Mouse (Mus musculus): ENCODE measurements around the gene Sprr4. TPM values are rescaled to one million over a fixed set of nuclear protein-coding genes. Genes with fewer than 3 reads are reported as not detected.
"Not testable (repeated sequence)": the region's sequence is repeated elsewhere in the genome, so short reads cannot be mapped to it uniquely, and the experiment has no call there.

The Sprr4 gene
- not detected in 2 replicates for polyA plus RNA-seq (2014; fragmentation: Nextera tagmentation; extraction: Ambion mirVana)

DNA sequence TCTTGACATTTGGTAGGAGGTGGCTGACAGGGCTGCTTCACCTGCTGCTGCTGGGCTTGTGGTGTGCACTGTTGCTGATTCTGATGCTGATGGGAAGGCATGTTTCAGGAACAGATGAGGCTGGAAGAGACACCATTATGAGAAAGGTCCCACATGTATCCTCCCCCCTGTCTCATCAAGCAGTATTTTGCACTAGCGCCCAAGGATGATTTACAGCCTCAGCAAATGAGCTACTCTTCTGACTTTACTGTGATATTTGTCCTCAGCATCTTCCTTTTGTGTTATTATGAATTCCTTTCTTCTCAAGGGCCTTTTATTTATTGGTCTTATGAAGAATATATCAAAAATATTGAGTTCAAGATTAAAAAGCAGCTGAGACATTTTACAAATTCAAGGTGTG, at the start of gene Sprr4:
TSS of gene Sprr4 (minus strand) at position 101 of the 400 bp plus-strand sequence.
- no peak for ATAC-seq (ENCODE audit: low FRiP score, low TSS enrichment)

DNA sequence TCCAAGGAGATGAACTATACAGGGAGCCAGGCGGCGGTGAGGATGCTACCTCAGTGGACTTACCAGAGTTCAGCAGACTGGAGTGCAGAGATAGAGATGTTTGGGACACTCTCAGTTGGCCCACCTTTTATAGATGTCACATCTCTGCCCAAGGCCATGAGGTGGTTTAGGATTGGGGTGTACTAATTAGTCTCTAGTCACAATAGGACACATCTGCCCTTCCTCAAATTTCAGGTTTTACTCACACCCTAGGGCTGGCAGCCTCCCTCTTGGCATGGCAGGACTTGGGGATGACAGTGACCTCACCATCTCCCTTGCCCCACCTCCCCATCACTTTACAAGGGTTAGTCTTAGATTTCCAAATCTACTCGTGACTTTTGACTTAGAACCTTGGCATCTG, 34.1 kb upstream of the Sprr4 start, which contains the start of gene 2310046K23Rik:
TSS of gene 2310046K23Rik (minus strand) at position 101 of the 400 bp plus-strand sequence.
- ATAC-seq (ENCODE audit: low FRiP score, low TSS enrichment) (no peak), DNase-seq (no peak)
- no peaks in the 10 kb centered on the region for H3K9me3 ChIP-seq (ENCODE audit: control insufficient read depth, low read length)
- H3K27me3 ChIP-seq (ENCODE audit: control insufficient read depth, insufficient read depth, low read length) = no peaks in the 10 kb centered on the region
- H3K27ac ChIP-seq (replicated peaks; ENCODE audit: low read depth, low read length) = no peak within 1 kb of the TSS
- 94% methylated on average over 3 of the region's 3 CpGs for WGBS
- no peak within 1 kb of the TSS for H3K9ac ChIP-seq (replicated peaks; ENCODE audit: low read length)
- H3K4me3 ChIP-seq (replicated peaks; ENCODE audit: low read depth, low read length) = no peak within 1 kb of the TSS
- H3K4me2 ChIP-seq (ENCODE audit: low read length) = no peak within 1 kb of the TSS
- H3K4me1 ChIP-seq (ENCODE audit: control insufficient read depth, insufficient read depth, low read length) = no peaks in the 10 kb centered on the region
- H3K36me3 ChIP-seq (ENCODE audit: control insufficient read depth, insufficient read depth, low read length) = no peaks in the 10 kb centered on the region

More for the DNA sequence above, at the start of gene Sprr4:
- H3K9ac ChIP-seq (replicated peaks; ENCODE audit: low read length) = no peak within 1 kb of the TSS
- H3K27ac ChIP-seq (replicated peaks; ENCODE audit: low read depth, low read length) = no peak within 1 kb of the TSS
- H3K27me3 ChIP-seq (ENCODE audit: control insufficient read depth, insufficient read depth, low read length) = no peaks in the 10 kb centered on the region
- no peaks in the 10 kb centered on the region for H3K4me1 ChIP-seq (ENCODE audit: control insufficient read depth, insufficient read depth, low read length)
- H3K36me3 ChIP-seq (ENCODE audit: control insufficient read depth, insufficient read depth, low read length) = no peaks in the 10 kb centered on the region
- no peaks in the 10 kb centered on the region for H3K9me3 ChIP-seq (ENCODE audit: control insufficient read depth, low read length)
- H3K4me3 ChIP-seq (replicated peaks; ENCODE audit: low read depth, low read length) = no peak within 1 kb of the TSS
- no peak within 1 kb of the TSS for H3K4me2 ChIP-seq (ENCODE audit: low read length)
- DNase-seq = no peak
- WGBS = 97% methylated on average over 1 of the region's 1 CpGs

DNA sequence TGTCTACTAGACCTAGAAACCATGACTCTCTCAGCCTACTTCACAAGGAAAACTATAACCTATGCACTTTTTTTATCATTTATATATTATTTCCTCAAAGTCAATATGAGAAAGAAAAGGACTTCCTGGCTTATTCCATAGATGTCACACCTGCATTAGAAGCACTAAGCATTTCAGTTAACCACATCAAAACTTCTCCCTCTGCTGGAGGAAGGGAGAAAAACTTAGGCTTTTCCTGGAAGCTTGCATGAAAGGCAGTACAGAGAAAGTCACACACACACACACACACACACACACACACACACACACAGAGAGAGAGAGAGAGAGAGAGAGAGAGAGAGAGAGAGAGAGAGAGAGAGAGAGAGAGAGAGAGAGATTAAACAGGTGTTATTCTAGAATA, 12.0 kb upstream of the Sprr4 start:
- H3K4me1 ChIP-seq (ENCODE audit: control insufficient read depth, insufficient read depth, low read length) = no peaks in the 10 kb centered on the region
- no peak overlapping the region for H3K4me2 ChIP-seq (ENCODE audit: low read length)
- no peaks in the 10 kb centered on the region for H3K9me3 ChIP-seq (ENCODE audit: control insufficient read depth, low read length)
- H3K9ac ChIP-seq (replicated peaks; ENCODE audit: low read length) = no peak overlapping the region
- no peak overlapping the region for H3K4me3 ChIP-seq (replicated peaks; ENCODE audit: low read depth, low read length)
- no peaks in the 10 kb centered on the region for H3K36me3 ChIP-seq (ENCODE audit: control insufficient read depth, insufficient read depth, low read length)
- no peak overlapping the region for H3K27ac ChIP-seq (replicated peaks; ENCODE audit: low read depth, low read length)
- DNase-seq = peak; percentile 45
- ATAC-seq (ENCODE audit: low FRiP score, low TSS enrichment) = no peak; the same call in 1 of the 2 replicates
- H3K27me3 ChIP-seq (ENCODE audit: control insufficient read depth, insufficient read depth, low read length) = no peaks in the 10 kb centered on the region

DNA sequence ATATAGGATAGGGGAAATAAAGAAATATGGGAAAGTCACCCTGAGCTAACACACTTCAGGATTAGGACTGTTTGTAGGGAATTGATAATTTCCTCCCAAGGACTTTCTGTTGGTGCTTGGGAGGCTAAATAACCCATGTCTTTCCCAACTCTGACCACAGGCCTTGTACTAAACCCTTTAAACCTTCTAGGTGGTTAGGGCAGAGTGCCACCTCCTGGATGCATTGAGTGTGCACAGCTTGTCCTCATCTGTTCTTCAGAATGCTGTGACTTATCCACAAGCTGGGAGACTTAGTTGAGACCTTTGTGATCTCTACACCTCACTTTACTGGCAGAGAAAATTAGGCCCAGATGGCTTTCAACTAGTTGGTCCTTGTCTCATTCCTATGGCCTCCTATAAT, 10.5 kb upstream of the Sprr4 start:
- DNase-seq = peak; percentile 41
- H3K4me2 ChIP-seq (ENCODE audit: low read length) = no peak overlapping the region
- H3K27me3 ChIP-seq (ENCODE audit: control insufficient read depth, insufficient read depth, low read length) = no peaks in the 10 kb centered on the region
- H3K36me3 ChIP-seq (ENCODE audit: control insufficient read depth, insufficient read depth, low read length) = no peaks in the 10 kb centered on the region
- no peak overlapping the region for H3K4me3 ChIP-seq (replicated peaks; ENCODE audit: low read depth, low read length)
- no peaks in the 10 kb centered on the region for H3K9me3 ChIP-seq (ENCODE audit: control insufficient read depth, low read length)
- no peak overlapping the region for H3K9ac ChIP-seq (replicated peaks; ENCODE audit: low read length)
- H3K4me1 ChIP-seq (ENCODE audit: control insufficient read depth, insufficient read depth, low read length) = no peaks in the 10 kb centered on the region
- ATAC-seq (ENCODE audit: low FRiP score, low TSS enrichment) = no peak
- no peak overlapping the region for H3K27ac ChIP-seq (replicated peaks; ENCODE audit: low read depth, low read length)

DNA sequence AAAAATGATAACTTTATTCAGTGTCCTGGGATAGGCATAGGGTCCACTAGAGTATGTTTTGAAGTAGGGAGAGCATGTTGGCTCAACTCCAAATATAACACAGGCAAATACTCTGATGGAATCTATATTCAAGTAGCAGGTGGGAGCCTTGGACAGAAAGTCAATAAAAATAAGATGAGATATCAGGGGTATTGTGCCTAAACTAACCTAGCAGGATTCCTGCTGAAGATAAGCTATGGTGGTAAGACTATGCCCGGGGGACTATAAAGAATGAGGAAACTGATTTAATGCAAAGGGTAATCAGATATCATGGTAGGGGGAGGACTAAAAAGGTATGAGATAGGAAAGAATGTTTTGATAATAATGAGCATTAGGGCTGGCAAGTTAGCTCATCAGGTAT, 7.9 kb upstream of the Sprr4 start:
- no peak overlapping the region for H3K9ac ChIP-seq (replicated peaks; ENCODE audit: low read length)
- no peaks in the 10 kb centered on the region for H3K27me3 ChIP-seq (ENCODE audit: control insufficient read depth, insufficient read depth, low read length)
- H3K36me3 ChIP-seq (ENCODE audit: control insufficient read depth, insufficient read depth, low read length) = no peaks in the 10 kb centered on the region
- H3K27ac ChIP-seq (replicated peaks; ENCODE audit: low read depth, low read length) = no peak overlapping the region
- 90% methylated on average over 1 of the region's 1 CpGs for WGBS
- no peak overlapping the region for H3K4me3 ChIP-seq (replicated peaks; ENCODE audit: low read depth, low read length)
- no peak for DNase-seq
- H3K4me1 ChIP-seq (ENCODE audit: control insufficient read depth, insufficient read depth, low read length) = no peaks in the 10 kb centered on the region
- ATAC-seq (ENCODE audit: low FRiP score, low TSS enrichment) = no peak
- no peak overlapping the region for H3K4me2 ChIP-seq (ENCODE audit: low read length)
- no peaks in the 10 kb centered on the region for H3K9me3 ChIP-seq (ENCODE audit: control insufficient read depth, low read length)

DNA sequence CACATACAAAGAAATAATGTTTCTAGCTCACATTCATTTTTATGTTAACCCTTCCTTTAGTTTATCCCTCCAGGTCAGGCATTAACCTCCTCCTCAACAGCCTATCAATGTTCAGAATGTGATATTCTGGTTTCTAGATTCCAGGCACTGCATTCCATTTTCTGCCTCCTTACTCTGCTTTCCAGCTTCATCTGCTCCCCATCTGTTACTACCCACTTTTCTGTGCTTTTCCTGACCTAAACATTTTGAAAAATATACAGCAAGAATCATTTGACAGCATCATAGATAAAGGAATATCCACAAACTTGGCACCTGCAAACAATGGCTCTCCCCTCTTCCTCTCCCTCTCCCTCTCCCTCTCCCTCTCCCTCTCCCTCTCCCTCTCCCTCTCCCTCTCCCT, 3.2 kb upstream of the Sprr4 start:
- no peak overlapping the region for H3K4me2 ChIP-seq (ENCODE audit: low read length)
- ATAC-seq (ENCODE audit: low FRiP score, low TSS enrichment) (no peak), DNase-seq (no peak)
- H3K4me3 ChIP-seq (replicated peaks; ENCODE audit: low read depth, low read length) = no peak overlapping the region
- no peaks in the 10 kb centered on the region for H3K9me3 ChIP-seq (ENCODE audit: control insufficient read depth, low read length)
- no peak overlapping the region for H3K9ac ChIP-seq (replicated peaks; ENCODE audit: low read length)
- H3K36me3 ChIP-seq (ENCODE audit: control insufficient read depth, insufficient read depth, low read length) = no peaks in the 10 kb centered on the region
- no peaks in the 10 kb centered on the region for H3K4me1 ChIP-seq (ENCODE audit: control insufficient read depth, insufficient read depth, low read length)
- H3K27ac ChIP-seq (replicated peaks; ENCODE audit: low read depth, low read length) = no peak overlapping the region
- no peaks in the 10 kb centered on the region for H3K27me3 ChIP-seq (ENCODE audit: control insufficient read depth, insufficient read depth, low read length)

DNA sequence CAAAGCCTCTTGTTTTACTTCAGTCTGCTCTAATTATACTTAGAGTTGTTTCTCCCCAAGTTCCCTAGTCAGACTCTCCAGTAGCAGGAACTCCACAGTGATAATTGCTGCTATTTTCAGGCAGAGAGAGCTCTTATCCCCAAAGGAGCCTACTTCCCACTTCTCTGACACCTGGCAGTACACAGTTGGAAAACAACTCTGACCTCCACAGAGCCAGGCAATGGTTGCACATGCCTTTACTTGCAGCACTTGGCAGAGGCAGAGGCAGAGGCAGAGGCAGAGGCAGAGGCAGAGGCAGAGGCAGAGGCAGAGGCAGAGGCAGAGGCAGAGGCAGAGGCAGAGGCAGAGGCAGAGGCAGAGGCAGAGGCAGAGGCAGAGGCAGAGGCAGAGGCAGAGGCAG, 10.0 kb downstream of the Sprr4 start:
- not testable (repeated sequence) for H3K4me2 ChIP-seq (ENCODE audit: low read length); H3K9me3 ChIP-seq (ENCODE audit: control insufficient read depth, low read length); H3K4me3 ChIP-seq (replicated peaks; ENCODE audit: low read depth, low read length); H3K4me1 ChIP-seq (ENCODE audit: control insufficient read depth, insufficient read depth, low read length); H3K27me3 ChIP-seq (ENCODE audit: control insufficient read depth, insufficient read depth, low read length); DNase-seq; ATAC-seq (ENCODE audit: low FRiP score, low TSS enrichment); H3K27ac ChIP-seq (replicated peaks; ENCODE audit: low read depth, low read length); H3K9ac ChIP-seq (replicated peaks; ENCODE audit: low read length); H3K36me3 ChIP-seq (ENCODE audit: control insufficient read depth, insufficient read depth, low read length)

DNA sequence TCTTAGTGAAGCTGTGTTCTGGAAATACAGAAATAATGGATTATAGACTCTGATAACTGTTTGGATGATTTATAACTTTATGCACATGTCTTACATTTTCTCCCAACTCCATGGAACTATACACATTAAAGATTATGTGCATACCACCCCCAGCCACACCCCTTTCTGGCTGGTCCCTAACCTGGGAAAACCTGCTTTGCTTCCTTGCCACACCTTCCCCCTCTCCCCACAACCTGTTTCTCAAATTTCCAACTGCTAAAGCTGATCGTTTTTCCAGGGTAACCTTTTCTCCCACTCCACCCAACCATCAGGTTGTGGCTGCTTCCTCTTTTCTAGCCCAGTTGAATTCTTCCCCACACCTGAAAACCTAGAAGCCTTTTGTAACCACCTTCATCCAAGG, 14.0 kb downstream of the Sprr4 start:
- no peak overlapping the region for H3K4me3 ChIP-seq (replicated peaks; ENCODE audit: low read depth, low read length)
- 57% methylated on average over 1 of the region's 1 CpGs for WGBS
- no peak for ATAC-seq (ENCODE audit: low FRiP score, low TSS enrichment)

DNA sequence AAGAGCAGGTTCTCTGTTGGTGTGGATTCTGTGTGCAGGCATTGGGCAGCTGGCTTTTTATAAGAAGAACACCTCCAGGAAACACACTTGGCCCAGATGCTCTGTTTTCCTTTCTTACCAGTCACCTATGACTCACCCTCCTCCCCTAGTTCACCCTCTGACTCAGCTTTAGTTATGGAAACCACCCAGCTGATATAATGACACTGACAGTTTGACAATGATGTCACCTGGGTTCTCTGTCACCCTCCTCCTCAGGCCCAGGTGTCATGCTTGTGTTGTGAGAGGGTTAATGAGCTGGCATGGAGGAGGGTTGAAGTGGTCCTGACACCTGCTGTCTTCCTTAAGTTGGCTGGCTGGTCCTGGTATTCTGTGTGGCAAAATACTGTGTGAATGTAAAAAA, 14.4 kb downstream of the Sprr4 start, which contains the start of gene Sprr1a:
TSS of gene Sprr1a (minus strand) at position 33 of the 400 bp plus-strand sequence.
- H3K27me3 ChIP-seq (ENCODE audit: control insufficient read depth, insufficient read depth, low read length) = no peaks in the 10 kb centered on the region
- ATAC-seq (ENCODE audit: low FRiP score, low TSS enrichment) (no peak), DNase-seq (no peak)
- no peak within 1 kb of the TSS for H3K4me2 ChIP-seq (ENCODE audit: low read length)
- H3K4me1 ChIP-seq (ENCODE audit: control insufficient read depth, insufficient read depth, low read length) = no peaks in the 10 kb centered on the region
- H3K36me3 ChIP-seq (ENCODE audit: control insufficient read depth, insufficient read depth, low read length) = no peaks in the 10 kb centered on the region
- no peak within 1 kb of the TSS for H3K4me3 ChIP-seq (replicated peaks; ENCODE audit: low read depth, low read length)
- no peak within 1 kb of the TSS for H3K9ac ChIP-seq (replicated peaks; ENCODE audit: low read length)
- no peaks in the 10 kb centered on the region for H3K9me3 ChIP-seq (ENCODE audit: control insufficient read depth, low read length)
- H3K27ac ChIP-seq (replicated peaks; ENCODE audit: low read depth, low read length) = no peak within 1 kb of the TSS

More for the DNA sequence above, 14.0 kb downstream of the Sprr4 start:
- no peak overlapping the region for H3K9ac ChIP-seq (replicated peaks; ENCODE audit: low read length)
- H3K27me3 ChIP-seq (ENCODE audit: control insufficient read depth, insufficient read depth, low read length) = no peaks in the 10 kb centered on the region
- DNase-seq = no peak
- H3K4me2 ChIP-seq (ENCODE audit: low read length) = no peak overlapping the region
- no peaks in the 10 kb centered on the region for H3K9me3 ChIP-seq (ENCODE audit: control insufficient read depth, low read length)
- H3K4me1 ChIP-seq (ENCODE audit: control insufficient read depth, insufficient read depth, low read length) = no peaks in the 10 kb centered on the region
- no peak overlapping the region for H3K27ac ChIP-seq (replicated peaks; ENCODE audit: low read depth, low read length)
- no peaks in the 10 kb centered on the region for H3K36me3 ChIP-seq (ENCODE audit: control insufficient read depth, insufficient read depth, low read length)
